Mouse (Mus musculus) left cerebral cortex, postnatal 10 days (tissue): Measurements from ENCODE around the gene Gm49396. TPM values are rescaled to one million over a fixed set of nuclear protein-coding genes. Genes with fewer than 3 reads are reported as not detected.

Source experiments
- DNase-seq, 2 experiments: peaks; one replicate each; pipeline ENCODE4 v3.0.0; 2021 to 2022; ENCODE audit warnings: low spot score in 2 of 2, mixed read lengths in 1 of 2; ENCODE audit errors: extremely low spot score in 1 of 2
- intact Hi-C: fragments of 180-260 bp; cut with DNase I; formaldehyde crosslinking; loops from one replicate; pipeline ENCODE4 v1.15.1; 2025
- microRNA-seq: library from miRNA; unstranded; fragments of <30 nt; microRNA quantifications from one replicate; pipeline ENCODE4 v1.2.0, GENCODE M21; 2022
- total RNA-seq, 2 experiments: library from RNA; stranded (reverse); gene quantifications; 2 replicates each; pipeline ENCODE4 v1.2.3; 2021

Gene Gm49396
- total RNA-seq, 2 experiments from 2014 or later, result 4.2 TPM

DNA sequence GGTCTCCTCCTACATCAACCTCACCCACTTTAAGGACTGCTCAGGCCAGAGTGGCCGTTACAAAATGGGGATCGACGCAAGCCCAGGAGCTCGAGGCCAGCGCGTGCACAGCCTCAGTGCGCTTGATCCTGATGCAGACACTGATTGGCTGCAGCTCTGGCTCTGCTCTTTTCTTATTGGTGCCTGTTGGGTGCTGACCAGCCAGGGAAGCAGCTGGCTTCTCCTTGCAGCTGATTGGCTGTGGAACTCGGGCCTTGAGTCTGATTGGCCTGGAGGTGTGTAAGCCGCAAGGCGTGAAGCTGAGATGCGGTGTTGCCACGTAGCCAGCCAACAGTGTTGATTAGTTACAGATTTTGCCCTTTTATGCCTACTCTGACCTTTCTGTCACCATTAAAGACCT is 35.6 kb downstream of the Gm49396 start, which contains the start of gene Zbtb32:
Zbtb32 (minus strand) TSS at position 124 of the 400 bp plus-strand sequence.
- intact Hi-C loops, result no loop called here
- DNase-seq, result no peak

DNA sequence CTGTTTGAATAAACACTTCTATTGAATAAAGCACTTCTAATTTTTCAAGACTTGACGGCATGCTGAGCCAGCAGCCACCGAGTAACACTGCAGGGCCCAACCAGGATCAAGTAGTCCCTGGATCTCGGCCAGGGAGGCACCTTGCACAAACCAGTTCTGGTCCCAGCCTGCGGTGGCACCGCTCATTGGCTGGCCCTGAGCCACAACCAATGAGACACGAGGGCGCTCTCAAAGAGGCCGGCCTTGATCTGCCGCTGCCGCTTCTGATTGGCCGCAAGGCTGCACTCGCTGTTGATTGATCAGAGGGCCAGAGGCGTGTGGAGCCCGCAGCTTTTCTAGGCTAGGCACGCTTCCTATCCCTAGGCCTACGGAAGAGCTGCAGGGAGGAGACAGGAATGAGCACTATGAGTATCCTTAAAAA is 36.8 kb downstream of the Gm49396 start:
- DNase-seq, result peak; percentile 92 to 93
- intact Hi-C loops, result no loop called here

DNA sequence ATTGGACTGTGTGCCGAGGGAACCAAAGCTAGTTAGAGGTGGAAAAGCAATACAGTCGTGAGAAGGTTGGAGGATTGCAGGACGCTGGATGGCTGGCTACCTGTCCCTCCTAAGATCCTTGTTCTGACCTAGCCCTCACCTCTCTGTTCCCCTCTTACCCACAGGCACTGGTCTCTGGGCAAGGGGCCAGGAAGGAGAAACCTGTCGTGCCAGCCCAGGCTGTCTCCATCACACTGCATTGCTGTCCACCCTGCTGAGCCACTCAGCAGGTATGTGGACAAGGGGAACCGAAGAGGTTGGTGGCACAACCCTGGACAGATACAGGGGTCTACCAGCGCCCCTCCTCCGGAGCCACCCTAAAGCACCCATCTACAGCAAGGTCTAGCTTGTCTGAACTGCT is 37.5 kb downstream of the Gm49396 start:
- intact Hi-C loops, result no loop called here
- DNase-seq, result no peak

DNA sequence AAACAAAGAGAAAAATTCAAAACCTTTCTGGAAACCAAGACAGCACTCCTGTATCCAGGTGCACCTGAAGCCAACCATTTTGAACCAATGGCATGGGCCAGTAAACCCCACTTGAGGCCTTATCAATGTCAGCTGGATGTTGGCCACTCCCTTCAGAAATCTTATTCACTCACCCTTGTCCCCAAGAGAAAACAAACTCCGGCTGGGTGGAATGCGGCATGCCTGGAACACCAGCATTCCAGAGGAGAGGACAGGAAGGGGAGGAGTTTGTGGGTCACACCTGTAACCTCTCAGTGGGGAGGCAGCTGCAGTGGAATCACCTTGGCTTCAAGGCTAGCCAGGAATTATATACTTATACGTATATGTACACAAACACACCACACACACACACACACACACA is 39.4 kb downstream of the Gm49396 start:
- intact Hi-C loops, result no loop called here
- DNase-seq, result no peak

DNA sequence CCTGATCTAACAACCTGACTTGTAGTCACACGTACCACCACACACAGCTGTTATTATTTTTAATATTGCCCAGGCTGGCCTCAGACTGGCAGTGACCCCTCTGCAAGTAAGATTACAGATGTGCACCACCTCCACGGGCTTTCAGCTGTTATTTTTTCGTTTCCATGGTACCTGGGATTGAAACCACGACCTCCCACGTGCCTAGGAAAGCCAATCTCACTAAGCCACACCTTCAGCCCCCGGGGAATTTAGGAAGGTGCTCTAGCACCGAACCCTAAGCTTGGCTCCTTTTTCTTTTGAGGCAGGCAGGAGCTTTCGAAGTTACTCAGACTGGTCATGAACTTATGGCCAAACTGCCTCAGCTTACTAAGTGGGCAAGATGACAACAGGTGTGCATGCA is 41.3 kb downstream of the Gm49396 start:
- no peak for DNase-seq
- intact Hi-C loops, result no loop called here

DNA sequence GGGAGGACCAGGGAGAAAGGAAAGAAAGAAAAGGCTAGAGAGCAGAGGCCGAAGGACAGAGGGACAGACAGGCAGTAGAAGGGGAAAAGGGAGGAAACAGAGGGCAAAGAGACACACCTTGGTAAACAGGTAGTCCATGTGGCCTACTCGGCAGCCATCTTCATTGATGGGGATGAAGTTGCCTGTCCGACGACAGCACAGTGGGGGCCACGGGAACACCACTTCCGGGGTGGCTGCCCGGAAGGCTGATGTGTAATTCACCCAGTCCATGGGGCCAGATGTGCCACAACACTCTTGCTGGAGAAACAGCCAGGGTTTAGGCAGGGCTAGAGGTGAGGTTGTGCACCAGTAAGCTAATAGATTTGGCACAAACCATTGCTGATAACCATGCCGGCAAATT is 41.8 kb downstream of the Gm49396 start:
- DNase-seq, result no peak
- intact Hi-C loops, result no loop called here

DNA sequence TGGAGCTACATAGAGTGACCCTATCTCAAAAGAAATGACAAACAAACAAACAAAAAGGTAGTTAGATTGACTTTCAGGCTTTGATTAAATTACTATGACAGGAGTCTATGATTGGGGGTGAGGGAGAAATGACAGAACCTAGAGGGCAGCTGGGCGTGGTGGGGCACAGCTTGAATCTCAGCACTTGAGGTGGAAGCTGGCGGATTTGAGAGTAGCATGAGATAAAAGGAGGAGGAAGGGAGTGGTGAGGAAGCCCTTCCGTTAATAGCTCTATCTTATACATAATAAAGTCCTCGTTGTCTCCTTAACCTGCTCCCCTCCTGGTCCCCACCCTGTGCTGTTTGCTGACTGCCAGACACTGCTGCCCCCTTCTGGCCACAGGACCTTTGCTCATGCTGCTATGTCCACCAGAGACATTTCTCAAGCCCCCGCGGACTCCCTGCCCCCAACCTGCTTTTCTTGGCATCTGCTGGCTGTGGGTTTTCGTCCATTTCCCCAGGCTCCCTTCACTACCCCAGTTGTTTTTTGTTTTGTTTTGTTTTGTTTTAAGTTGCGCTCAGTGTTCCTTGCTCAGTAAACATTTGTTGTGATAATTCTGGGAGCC is 44.7 kb downstream of the Gm49396 start:
- intact Hi-C loops, result no loop called here
- DNase-seq, result peak in 1 of 2 experiments; percentile 74

DNA sequence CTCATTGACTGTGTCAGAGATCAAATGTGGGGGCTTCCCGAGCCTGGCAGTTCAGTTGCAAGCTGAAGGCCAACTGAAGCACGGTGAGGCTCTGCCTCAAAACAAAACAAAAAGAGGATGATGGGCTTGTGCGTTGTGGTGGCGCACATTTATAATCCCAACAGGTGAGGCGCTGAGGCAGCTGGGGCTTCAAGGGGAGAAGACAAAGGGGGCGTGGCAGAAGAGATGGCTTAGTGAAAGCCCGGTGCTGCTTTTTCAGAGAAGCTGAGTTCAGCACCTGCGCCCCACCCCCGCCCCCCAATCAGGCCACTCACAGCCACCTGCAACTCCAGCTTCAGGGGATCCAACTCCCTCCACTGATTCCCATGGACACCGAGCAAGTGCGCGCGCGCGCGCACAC is 45.3 kb downstream of the Gm49396 start:
- intact Hi-C loops, result no loop called here
- no peak for DNase-seq

DNA sequence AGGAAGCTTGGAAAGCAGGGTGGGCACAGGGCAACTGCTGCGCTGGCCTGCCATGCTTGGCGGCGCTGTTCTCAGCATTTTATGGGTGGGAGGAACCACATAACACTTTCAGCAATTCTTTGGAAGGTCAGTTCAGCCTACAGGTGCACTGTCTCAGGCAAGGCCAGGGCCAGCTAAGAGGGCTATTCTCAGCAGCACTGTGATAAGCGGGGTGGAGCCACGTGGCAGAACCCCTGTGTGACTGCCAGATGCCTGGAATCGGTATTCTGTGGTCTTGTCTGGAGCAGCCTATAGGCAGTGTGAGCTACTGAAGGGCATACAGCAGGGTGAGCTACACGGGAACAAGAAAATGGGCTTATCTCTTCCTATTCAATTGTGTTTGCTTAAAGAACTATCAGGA is 46.9 kb downstream of the Gm49396 start:
- DNase-seq, result no peak
- intact Hi-C loops, result no loop called here

DNA sequence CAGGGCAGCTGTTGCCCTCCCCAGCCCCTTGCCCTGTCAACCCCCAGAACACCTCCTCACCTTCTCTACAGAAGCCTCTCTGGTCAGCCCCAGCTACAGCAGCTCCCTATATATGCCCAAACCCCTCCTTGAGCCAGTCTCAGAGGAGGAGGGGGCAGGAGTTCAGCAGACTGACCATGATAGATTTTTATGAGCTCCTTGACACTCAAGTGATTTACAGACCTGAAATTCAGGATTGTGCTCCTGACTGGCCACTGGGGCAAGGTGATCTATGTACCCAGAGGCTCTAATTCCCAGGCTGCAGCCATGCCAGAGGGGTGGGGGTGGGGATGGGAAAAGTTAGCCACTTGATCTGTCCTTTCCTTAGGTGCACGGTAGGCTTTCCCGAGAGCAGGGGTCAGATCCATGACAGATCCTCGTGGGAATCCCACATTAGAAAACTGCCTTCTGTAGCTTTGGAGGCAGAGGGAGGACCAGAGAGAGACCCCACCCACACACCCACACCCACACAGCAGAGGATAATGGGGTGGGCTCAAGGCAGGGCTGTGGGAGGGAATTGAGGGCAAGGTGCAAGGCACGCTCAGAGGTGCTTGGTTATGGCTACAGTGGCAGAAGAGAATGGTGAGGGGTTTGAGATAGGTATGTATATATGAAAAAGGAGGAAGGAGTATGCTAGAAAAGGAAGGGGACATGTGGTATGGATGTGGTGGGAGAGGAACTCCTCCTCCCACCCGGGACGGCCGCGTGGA is 49.7 kb downstream of the Gm49396 start, which contains the start of gene Upk1a:
Upk1a (minus strand) TSS at position 194 of the 749 bp plus-strand sequence.
- intact Hi-C loops, result no loop called here
- DNase-seq, result no peak

DNA sequence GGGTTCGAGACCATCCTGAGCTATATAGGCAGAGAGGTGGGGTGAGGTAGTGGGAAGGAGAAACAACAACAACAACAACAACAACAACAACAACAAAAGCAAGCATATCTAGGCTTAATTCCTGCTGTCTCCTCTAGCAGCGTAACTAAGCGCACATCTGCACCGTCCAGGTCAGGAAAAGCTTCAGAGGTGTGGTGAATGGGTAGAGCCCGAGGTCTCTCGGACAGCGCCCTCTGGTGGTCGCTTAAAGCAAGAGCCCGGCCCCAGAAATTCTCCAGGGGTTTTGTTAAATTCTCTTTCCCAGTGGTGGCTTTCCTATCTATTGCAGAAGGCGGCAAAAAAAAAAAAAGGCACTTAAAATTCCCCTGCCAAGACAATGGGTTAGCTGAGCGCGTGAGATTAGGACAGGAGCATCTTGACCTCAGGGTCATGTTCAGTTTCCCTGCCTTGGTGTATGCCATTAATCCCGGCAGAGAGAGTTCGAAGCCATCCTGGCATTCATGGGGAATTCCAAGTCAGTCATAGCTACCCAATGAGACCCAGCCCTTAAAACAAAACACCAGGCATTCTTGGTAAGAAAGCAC is 50.5 kb downstream of the Gm49396 start:
- DNase-seq, result peak; percentile 39 to 54
- intact Hi-C loops, result no loop called here

DNA sequence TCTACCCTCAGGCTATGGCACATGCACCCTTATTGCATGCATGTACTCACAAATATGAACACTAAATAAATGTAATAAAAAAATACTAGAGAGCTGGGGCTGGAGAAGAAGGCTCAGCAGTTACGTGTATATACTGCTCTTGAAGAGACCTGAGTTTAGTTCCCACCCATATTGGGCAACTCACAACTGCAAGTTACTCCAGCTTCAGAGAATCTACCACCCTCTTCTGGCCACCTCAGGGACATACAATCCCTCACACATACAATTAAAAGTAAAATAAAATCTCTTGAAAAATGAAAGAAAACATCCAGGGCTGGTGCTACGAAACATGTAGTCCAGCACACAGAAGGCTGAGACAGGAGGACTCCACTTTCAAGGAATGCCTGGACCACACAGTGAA is 51.3 kb downstream of the Gm49396 start:
- intact Hi-C loops, result no loop called here
- no peak for DNase-seq

DNA sequence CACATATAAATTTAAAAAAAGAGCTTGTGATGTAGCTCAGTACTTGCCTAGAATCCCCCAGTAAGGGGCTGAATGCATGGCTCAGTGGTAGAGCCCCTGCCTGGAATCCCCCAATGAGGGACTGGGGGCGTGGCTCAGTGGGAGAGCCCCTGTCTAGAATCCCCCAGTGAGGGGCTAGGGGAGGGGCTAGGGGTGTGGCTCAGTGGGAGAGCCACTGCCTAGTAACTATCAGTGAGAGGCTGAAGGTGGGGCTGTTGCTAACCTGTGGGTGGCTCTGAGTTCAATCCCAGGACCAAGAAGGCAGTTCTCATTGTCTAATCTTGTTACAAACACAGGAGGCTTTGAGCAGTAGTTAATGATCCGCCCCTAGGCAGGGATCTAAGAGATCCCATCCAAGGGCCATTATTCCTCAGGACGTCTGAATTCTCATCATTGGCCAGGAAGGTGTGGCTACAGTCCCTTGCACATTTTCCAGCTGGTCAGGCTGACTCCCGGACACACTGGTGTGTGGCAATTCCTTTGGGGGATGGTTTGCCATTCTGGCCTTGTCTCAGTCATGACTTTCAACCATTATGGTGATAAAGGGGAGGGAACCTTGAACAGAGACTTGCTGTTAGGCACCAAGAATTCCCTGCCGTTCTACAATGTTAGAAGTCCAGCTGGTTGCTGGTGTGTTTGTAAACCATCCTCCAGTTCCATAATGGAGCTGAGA is 52.1 kb downstream of the Gm49396 start:
- intact Hi-C loops, result no loop called here

More for the DNA sequence above, 52.1 kb downstream of the Gm49396 start:
- DNase-seq, result no peak

Small RNAs within 50 kb of the gene (microRNA-seq; reads per million reads assigned to microRNA genes)
- gene Gm38670, result 0.86 reads per million
- gene Mir3569, result 2.6 reads per million

Other genes with a start within 250 kb of the Gm49396 start
- gene Syne4, start 248.5 kb upstream of the Gm49396 start, total RNA-seq, result 1 to 10 TPM; 5.4 to 7.5 TPM
- under 1 TPM; 0.45 to 0.67 TPM for gene E130208F15Rik, start 241.6 kb upstream of the Gm49396 start, total RNA-seq
- gene Sdhaf1, start 239.4 kb upstream of the Gm49396 start, total RNA-seq, result 1 to 10 TPM; 7.8 to 8.2 TPM
- 10 to 100 TPM; 48.1 to 48.2 TPM for gene Lrfn3, start 200.6 kb upstream of the Gm49396 start, total RNA-seq
- gene Tyrobp, start 149.6 kb upstream of the Gm49396 start, total RNA-seq, result 10 to 100 TPM; 20.8 to 20.9 TPM
- gene Hcst, start 143.5 kb upstream of the Gm49396 start, total RNA-seq, result 1 to 10 TPM in 1 of 2 experiments, not detected in 1; 1.1 TPM
- gene Nfkbid, start 141.6 kb upstream of the Gm49396 start, total RNA-seq, result 1 to 10 TPM; 2.7 to 3.6 TPM
- 100 to 1,000 TPM; 937 to 959 TPM for gene Aplp1, start 117.8 kb upstream of the Gm49396 start, total RNA-seq
- 1 to 10 TPM; 1.2 to 4.9 TPM for gene Kirrel2, start 105.7 kb upstream of the Gm49396 start, total RNA-seq
- under 1 TPM; 0.26 to 0.32 TPM for gene Nphs1, start 105.0 kb upstream of the Gm49396 start, total RNA-seq
- gene Prodh2, start 69.7 kb upstream of the Gm49396 start, total RNA-seq, result under 1 TPM in 1 of 2 experiments, not detected in 1; 0.67 TPM
- 100 to 1,000 TPM; 259 to 264 TPM for gene Arhgap33, start 28.3 kb upstream of the Gm49396 start, total RNA-seq
- 1 to 10 TPM; 6.4 to 7.3 TPM for gene Hspb6, start 11.2 kb upstream of the Gm49396 start, total RNA-seq
- gene Proser3, start 11.0 kb upstream of the Gm49396 start, total RNA-seq, result 1 to 10 TPM; 2.9 to 3.4 TPM
- gene Lin37, start 3.5 kb upstream of the Gm49396 start, total RNA-seq, result 10 to 100 TPM; 24.3 to 26.4 TPM
- 10 to 100 TPM; 50.1 to 56.1 TPM for gene U2af1l4, start within 50 bp of the Gm49396 start, total RNA-seq
- gene Psenen, start 283 bp downstream of the Gm49396 start, total RNA-seq, result 10 to 100 TPM; 79.1 to 82.8 TPM
- gene Igflr1, start 2.1 kb downstream of the Gm49396 start, total RNA-seq, result 1 to 10 TPM; 1.5 to 1.8 TPM
- gene Kmt2b, start 25.4 kb downstream of the Gm49396 start, total RNA-seq, result 10 to 100 TPM; 54.1 to 56.9 TPM
- not detected for gene Zbtb32, start 35.6 kb downstream of the Gm49396 start, total RNA-seq
- gene Upk1a, start 49.5 kb downstream of the Gm49396 start, total RNA-seq, result under 1 TPM in 1 of 2 experiments, not detected in 1; 0.32 TPM
- gene Cox6b1, start 62.8 kb downstream of the Gm49396 start, total RNA-seq, result 100 to 1,000 TPM; 736 to 789 TPM
- gene Etv2, start 72.5 kb downstream of the Gm49396 start, total RNA-seq, result not detected
- 10 to 100 TPM; 68.0 to 72.2 TPM for gene Rbm42, start 87.0 kb downstream of the Gm49396 start, total RNA-seq
- 1 to 10 TPM; 7.1 to 7.3 TPM for gene Haus5, start 101.7 kb downstream of the Gm49396 start, total RNA-seq
- not detected for gene Pmis2, start 108.3 kb downstream of the Gm49396 start, total RNA-seq
- gene 2200002J24Rik, start 135.6 kb downstream of the Gm49396 start, total RNA-seq, result not detected
- 1 to 10 TPM; 2.5 to 3.2 TPM for gene Atp4a, start 148.9 kb downstream of the Gm49396 start, total RNA-seq
- 100 to 1,000 TPM; 136 to 144 TPM for gene Tmem147, start 166.2 kb downstream of the Gm49396 start, total RNA-seq
- not detected for gene Gapdhs, start 180.3 kb downstream of the Gm49396 start, total RNA-seq
- 1 to 10 TPM; 9.5 to 9.8 TPM for gene Sbsn, start 188.1 kb downstream of the Gm49396 start, total RNA-seq
- gene Dmkn, start 200.4 kb downstream of the Gm49396 start, total RNA-seq, result 1 to 10 TPM; 1.4 to 1.5 TPM
- not detected for gene Krtdap, start 224.6 kb downstream of the Gm49396 start, total RNA-seq